Mouse (Mus musculus): ENCODE results near the gene Camkk2.

DNA sequence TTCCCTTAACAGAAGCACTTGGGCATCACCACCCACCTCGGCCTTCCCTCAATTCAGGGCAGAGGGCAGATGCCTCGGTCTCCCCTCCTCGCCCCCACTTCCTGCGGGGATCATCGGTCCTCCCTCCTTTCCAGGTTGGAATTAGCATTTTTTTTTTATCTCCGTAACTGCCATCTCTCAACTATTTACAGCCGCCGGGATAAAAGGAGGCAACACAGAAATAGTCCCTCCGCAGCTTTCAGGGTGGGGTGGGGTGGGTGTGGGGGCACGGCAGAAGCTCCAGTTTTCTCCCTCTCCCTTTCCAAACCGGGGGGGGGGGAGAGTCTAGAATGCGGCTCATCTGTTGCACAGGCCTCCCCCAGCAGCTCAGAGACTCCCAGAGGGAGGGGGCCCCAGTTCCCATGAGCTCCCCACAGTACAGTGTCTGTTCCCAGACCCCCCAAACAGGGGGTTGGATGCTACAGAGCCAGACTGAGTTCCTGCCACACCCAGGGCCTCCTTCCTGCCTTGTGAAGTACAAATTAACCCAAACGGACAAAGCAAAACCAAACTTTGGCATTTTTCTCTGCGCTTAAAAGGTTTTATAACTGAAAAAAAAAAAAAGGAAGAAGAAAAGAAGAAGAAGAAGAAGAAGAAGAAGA lies 3.4 kb downstream of the Camkk2 start:
- TF ChIP-seq CTCF (conservative IDR thresholded peaks at IDR 0.05; ENCODE audit: low read length): no peak
- no peak for TF ChIP-seq POU5F1 (IDR thresholded peaks at IDR 0.05; ENCODE audit: borderline replicate concordance, low read length)

All from E14TG2a.4 (cell line).